Mouse (Mus musculus) heart, embryonic 11.5 days (tissue): ENCODE results near the gene Ecsit. TPM values are rescaled to one million over a fixed set of nuclear protein-coding genes. Genes with fewer than 3 reads are reported as not detected.

Source experiments
- ATAC-seq: fragments of 200-750 bp; cut with Nextera tagmentation; replicated peaks from 2 replicates; pipeline ENCODE4 v1.8.0; 2017; ENCODE audit warnings: moderate library complexity; ENCODE audit not compliant: insufficient number of reproducible peaks, low FRiP score, low TSS enrichment
- H3K27ac ChIP-seq: fragments of 300-500 bp; sonication (generic); 2 replicates; pipeline ENCODE4 v1.5.1; 2014; ENCODE audit warnings: mild to moderate bottlenecking, low read depth, low read length
- H3K27me3 ChIP-seq: fragments of 300-500 bp; sonication (generic); 2 replicates; pipeline ENCODE4 v1.6.1; 2014; ENCODE audit warnings: mild to moderate bottlenecking, low read length, mixed read lengths; ENCODE audit not compliant: control insufficient read depth, insufficient read depth
- H3K36me3 ChIP-seq: fragments of 300-500 bp; sonication (generic); 2 replicates; pipeline ENCODE4 v1.6.1; 2014; ENCODE audit warnings: mild to moderate bottlenecking, low read length, moderate library complexity, mixed read lengths; ENCODE audit not compliant: control insufficient read depth, insufficient read depth
- H3K4me1 ChIP-seq: fragments of 300-500 bp; sonication (generic); 2 replicates; pipeline ENCODE4 v1.6.1; 2014; ENCODE audit warnings: low read length; ENCODE audit not compliant: control insufficient read depth, insufficient read depth
- H3K4me2 ChIP-seq: fragments of 300-500 bp; sonication (generic); 2 replicates; pipeline ENCODE4 v1.6.1; 2014; ENCODE audit warnings: mild to moderate bottlenecking, moderate library complexity
- H3K4me3 ChIP-seq: fragments of 300-500 bp; sonication (generic); 2 replicates; pipeline ENCODE4 v1.5.1; 2014; ENCODE audit warnings: low read depth, low read length
- H3K9ac ChIP-seq: fragments of 300-500 bp; sonication (generic); 2 replicates; pipeline ENCODE4 v1.6.1; 2014; ENCODE audit warnings: mild to moderate bottlenecking, low read depth, low read length, moderate library complexity
- H3K9me3 ChIP-seq: fragments of 300-500 bp; sonication (generic); replicated peaks from 2 replicates; pipeline ENCODE4 v1.6.1; 2016; ENCODE audit warnings: low read length; ENCODE audit not compliant: control insufficient read depth
- WGBS: fragments of 180-500 bp; shearing (Covaris S2); extraction: QIAGEN DNeasy Blood & Tissue Kit; methylation state at CpG from one replicate; pipeline ENCODE4 v1.1.7; 2014; ENCODE audit not compliant: insufficient replicate concordance; 5-methylcytosine and 5-hydroxymethylcytosine counted together
- polyA plus RNA-seq: library from polyadenylated mRNA; unstranded; fragments of >200 nt; fragmentation: Nextera tagmentation; extraction: Ambion mirVana; gene quantifications from 2 replicates; pipeline ENCODE4 v1.2.1, GENCODE M21; 2014

Gene Ecsit
- polyA plus RNA-seq, 1 experiment from 2014 or later: 48.4 TPM

- Histone ChIP-seq H3K4me1 (0 out of 2 replicates have a peak, but pooled peaks cover 4% of the 10 kb centered on the region), H3K36me3 (no peaks in the 10 kb centered on the region), H3K9ac (no peak overlapping the region), H3K27me3 (no peaks in the 10 kb centered on the region), H3K4me3 (no peak overlapping the region), H3K4me2 (no peak overlapping the region), H3K27ac (no peak overlapping the region), H3K9me3 (no peaks in the 10 kb centered on the region)
- no peak for ATAC-seq
- WGBS: 66% methylated on average over 3 of the region's 3 CpGs
Observed at GRCm38 (mm10) chr9:22122005-22122404, 36.8 kb upstream of the Ecsit start.

DNA sequence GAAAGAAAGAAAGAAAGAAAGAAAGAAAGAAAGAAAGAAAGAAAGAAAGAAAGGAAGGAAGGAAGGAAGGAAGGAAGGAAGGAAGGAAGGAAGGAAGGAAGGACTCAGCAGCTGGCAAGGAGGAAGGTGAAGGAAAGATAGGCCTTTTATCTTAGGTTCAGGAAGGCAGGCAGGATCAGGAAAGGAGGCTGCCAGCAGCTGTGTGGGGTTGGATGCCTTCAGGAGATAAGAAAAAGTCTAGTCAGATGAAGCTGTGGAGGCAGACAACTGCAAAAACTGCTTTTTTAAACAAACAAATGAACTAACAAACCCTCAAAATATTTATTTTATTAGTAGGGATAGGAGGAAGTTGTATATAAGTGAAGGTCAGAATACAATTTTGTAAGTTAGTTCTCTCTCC is 36.3 kb upstream of the Ecsit start:
- no peaks in the 10 kb centered on the region for H3K9me3 ChIP-seq
- ATAC-seq: no peak
- H3K4me2 ChIP-seq: no peak overlapping the region
- no peak overlapping the region for H3K9ac ChIP-seq
- 0 out of 2 replicates have a peak, but pooled peaks cover 4% of the 10 kb centered on the region for H3K4me1 ChIP-seq
- H3K27me3 ChIP-seq: no peaks in the 10 kb centered on the region
- H3K36me3 ChIP-seq: no peaks in the 10 kb centered on the region
- no peak overlapping the region for H3K27ac ChIP-seq
- no peak overlapping the region for H3K4me3 ChIP-seq

DNA sequence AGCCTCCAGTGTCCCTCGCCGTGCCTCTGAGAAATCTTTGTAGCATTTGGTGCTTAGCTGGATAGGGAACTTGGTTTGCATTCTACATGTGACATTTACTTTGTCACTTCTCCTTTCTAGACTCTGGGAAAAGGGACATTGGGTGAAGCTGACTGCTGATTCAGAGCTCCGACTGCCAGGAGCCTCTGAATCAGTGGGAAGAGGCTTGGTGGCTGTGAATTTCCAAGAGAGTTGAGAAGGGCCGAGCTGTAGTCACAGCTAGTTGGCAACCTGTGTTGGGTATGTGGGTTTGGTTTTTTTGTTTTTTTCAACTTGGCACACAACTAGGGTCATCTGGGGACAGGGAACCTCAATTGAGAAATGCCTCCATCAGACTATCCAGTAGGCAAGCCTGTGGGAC is 34.3 kb upstream of the Ecsit start:
- H3K36me3 ChIP-seq: no peaks in the 10 kb centered on the region
- H3K4me2 ChIP-seq: no peak overlapping the region
- H3K4me3 ChIP-seq: no peak overlapping the region
- ATAC-seq: no peak
- no peaks in the 10 kb centered on the region for H3K27me3 ChIP-seq
- 88% methylated on average over 4 of the region's 4 CpGs for WGBS
- H3K9ac ChIP-seq: no peak overlapping the region
- H3K9me3 ChIP-seq: no peaks in the 10 kb centered on the region
- H3K27ac ChIP-seq: no peak overlapping the region
- H3K4me1 ChIP-seq: peaks cover 10% of the 10 kb centered on the region

GRCm38 (mm10) chr9:22117754-22118456 is 32.7 kb upstream of the Ecsit start:
- Histone ChIP-seq H3K9ac (peak overlapping the region; percentile 89), H3K9me3 (no peaks in the 10 kb centered on the region), H3K4me3 (peak overlapping the region; percentile 90; the same call in 1 of the 2 replicates), H3K27ac (no peak overlapping the region), H3K4me2 (peak overlapping the region; percentile 91), H3K27me3 (no peaks in the 10 kb centered on the region), H3K4me1 (peaks cover 10% of the 10 kb centered on the region), H3K36me3 (peaks cover 7% of the 10 kb centered on the region; the same call in 1 of the 2 replicates)
- no peak for ATAC-seq
- WGBS: 37% methylated on average over 10 of the region's 10 CpGs

- ATAC-seq: peak; percentile 86
- no peaks in the 10 kb centered on the region for H3K9me3 ChIP-seq
- H3K36me3 ChIP-seq: peaks cover 14% of the 10 kb centered on the region
- H3K9ac ChIP-seq: peak within 1 kb of the TSS; percentile 89
- peak within 1 kb of the TSS; percentile 91 for H3K4me2 ChIP-seq
- H3K4me3 ChIP-seq: peak within 1 kb of the TSS; percentile 90
- WGBS: under 1% methylated on average over 52 of the region's 52 CpGs
- no peaks in the 10 kb centered on the region for H3K27me3 ChIP-seq
- H3K4me1 ChIP-seq: peaks cover 10% of the 10 kb centered on the region
- peak within 1 kb of the TSS; percentile 64 for H3K27ac ChIP-seq
Observed at GRCm38 (mm10) chr9:22116740-22117426, 31.6 kb upstream of the Ecsit start, which contains the start of gene Elof1. Gene Elof1 (minus strand): TSS chr9:22117172.

- Histone ChIP-seq H3K9me3 (no peaks in the 10 kb centered on the region), H3K36me3 (peaks cover 14% of the 10 kb centered on the region), H3K9ac (peak overlapping the region; percentile 89), H3K4me3 (peak overlapping the region; percentile 90), H3K4me2 (peak overlapping the region; percentile 91), H3K4me1 (peaks cover 10% of the 10 kb centered on the region), H3K27ac (no peak overlapping the region), H3K27me3 (no peaks in the 10 kb centered on the region)
- WGBS: 32% methylated on average over 15 of the region's 15 CpGs
- no peak for ATAC-seq
Observed at GRCm38 (mm10) chr9:22116086-22116485, 30.8 kb upstream of the Ecsit start.

DNA sequence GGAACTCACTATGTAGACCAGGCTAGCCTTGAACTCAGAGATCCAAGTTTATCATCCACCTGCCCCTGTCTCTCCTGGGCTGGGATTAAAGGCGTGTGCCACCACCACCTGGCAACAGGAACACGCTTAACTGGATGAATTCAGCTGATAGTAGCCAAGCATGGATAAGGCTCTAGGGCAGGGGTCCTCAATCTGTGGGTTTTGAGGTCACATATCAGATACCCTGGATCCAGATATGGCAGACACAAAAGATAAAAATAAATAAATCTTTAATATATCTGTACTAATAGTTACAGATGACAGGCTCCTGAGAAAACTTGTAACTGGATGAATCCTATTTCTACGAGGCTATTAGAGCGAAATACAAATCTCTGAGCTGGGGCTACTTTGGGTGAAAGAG is 30.4 kb upstream of the Ecsit start:
- no peak overlapping the region for H3K27ac ChIP-seq
- H3K9me3 ChIP-seq: no peaks in the 10 kb centered on the region
- no peak overlapping the region; the same call in 1 of the 2 replicates for H3K9ac ChIP-seq
- ATAC-seq: no peak
- peaks cover 10% of the 10 kb centered on the region for H3K4me1 ChIP-seq
- H3K4me2 ChIP-seq: peak overlapping the region; percentile 91
- H3K27me3 ChIP-seq: no peaks in the 10 kb centered on the region
- peaks cover 14% of the 10 kb centered on the region for H3K36me3 ChIP-seq
- WGBS: 88% methylated on average over 4 of the region's 4 CpGs
- H3K4me3 ChIP-seq: peak overlapping the region; percentile 90; the same call in 1 of the 2 replicates

GRCm38 (mm10) chr9:22108194-22108593 is 23.0 kb upstream of the Ecsit start:
- 85% methylated on average over 9 of the region's 9 CpGs for WGBS
- Histone ChIP-seq H3K4me3 (no peak overlapping the region), H3K36me3 (peaks cover 28% of the 10 kb centered on the region), H3K4me2 (no peak overlapping the region), H3K9me3 (no peaks in the 10 kb centered on the region), H3K9ac (no peak overlapping the region), H3K27me3 (no peaks in the 10 kb centered on the region), H3K27ac (no peak overlapping the region), H3K4me1 (no peaks in the 10 kb centered on the region)
- ATAC-seq: no peak
